Mouse (Mus musculus) testis, adult 2 months (tissue): ENCODE measurements at regions not wholly inside any gene's neighbourhood (a gene's known extent, or its start where the extent isn't known, plus 50 kb on each side); places are given as distances from the start of the nearest gene placed in this dataset.

Experiments used
- CTCF ChIP-seq: fragments of 200-500 bp; IDR thresholded peaks from 2 replicates; pipeline ENCODE4 v1.5.1; 2012; ENCODE audit warnings: low read depth, mild to moderate bottlenecking, inconsistent platforms, low read length, moderate library complexity; ENCODE audit not compliant: control insufficient read depth, insufficient read depth, insufficient replicate concordance
- POLR2A ChIP-seq: fragments of 200-500 bp; IDR thresholded peaks from 2 replicates; pipeline ENCODE4 v1.6.1; 2012; ENCODE audit warnings: low read depth, mild to moderate bottlenecking, inconsistent platforms, low read length, moderate library complexity; ENCODE audit not compliant: control insufficient read depth

DNA sequence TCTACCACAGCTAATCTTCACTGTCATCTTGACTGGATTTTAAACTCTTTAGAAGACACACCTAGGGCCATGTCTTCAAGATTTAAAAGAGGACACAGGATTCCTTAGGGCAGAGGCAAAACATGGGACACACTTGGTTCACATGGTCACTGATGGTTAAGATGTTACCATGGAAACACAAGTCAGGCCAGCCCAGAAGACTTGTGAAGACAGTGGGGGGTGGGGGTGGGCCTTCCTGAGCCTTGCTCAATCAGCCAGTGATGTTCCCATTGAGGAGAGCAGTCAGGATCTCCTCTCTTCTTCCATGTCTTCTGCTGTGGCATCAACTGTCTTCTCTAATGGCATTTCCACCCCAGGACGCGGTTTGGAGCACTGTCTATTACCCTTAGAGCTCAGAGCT is 60.5 kb upstream of the Shb start:
- no peak for TF ChIP-seq CTCF
- TF ChIP-seq POLR2A, result no peak
